Mouse (Mus musculus) testis, adult 2 months (tissue): ENCODE measurements around the gene Zfyve28.

Source experiments
- CTCF ChIP-seq: fragments of 200-500 bp; IDR thresholded peaks from 2 replicates; pipeline ENCODE4 v1.5.1; 2012; ENCODE audit warnings: low read depth, mild to moderate bottlenecking, inconsistent platforms, low read length, moderate library complexity; ENCODE audit not compliant: control insufficient read depth, insufficient read depth, insufficient replicate concordance
- POLR2A ChIP-seq: fragments of 200-500 bp; IDR thresholded peaks from 2 replicates; pipeline ENCODE4 v1.6.1; 2012; ENCODE audit warnings: low read depth, mild to moderate bottlenecking, inconsistent platforms, low read length, moderate library complexity; ENCODE audit not compliant: control insufficient read depth

GRCm38 (mm10) chr5:34204911-34205310 lies 83.3 kb downstream of the Zfyve28 start:
- TF ChIP-seq CTCF (no peak), POLR2A (no peak)
